8 mouse cellular contexts compared by ENCODE assay signal in the genomic region with DNA sequence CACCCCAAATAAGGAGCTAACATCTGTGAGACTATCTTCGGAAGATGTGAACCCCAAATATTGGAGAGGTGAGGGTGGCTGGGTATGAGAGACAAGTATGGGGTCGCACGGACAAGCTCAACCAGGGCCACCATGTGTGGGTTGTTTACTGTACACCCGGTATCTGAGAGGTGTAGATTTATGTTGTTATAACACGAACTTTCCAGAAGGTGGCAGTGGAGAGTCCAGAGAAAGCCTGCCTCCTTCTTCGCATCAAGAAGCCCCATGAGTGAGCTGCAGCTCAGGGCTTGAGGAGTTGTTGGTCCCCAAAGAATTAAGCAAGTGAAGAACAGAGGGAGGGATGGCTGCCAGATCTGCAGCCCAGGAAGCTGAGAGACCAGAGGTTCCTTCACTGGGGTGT.
DNase-seq lines count a peak whose midpoint lies in the region; ATAC-seq and TF ChIP-seq lines count a peak whose summit lies in the region.

No protein-coding gene starts in this region.

- peak; percentile 10; the same call in 1 of the 2 replicates for TF ChIP-seq CTCF in thymus, adult 2 months (IDR thresholded peaks at IDR 0.05; ENCODE audit: borderline replicate concordance, control insufficient read depth, extremely low read depth, insufficient read depth, low read length, poor library complexity)
- TF ChIP-seq CTCF in midbrain, postnatal 0 days (IDR thresholded peaks at IDR 0.05) = peak; percentile 82

- H3K27ac ChIP-seq in thymus, adult 2 months (ENCODE audit: control insufficient read depth, insufficient read depth, low read length) = no peak overlapping the region
- H3K27ac ChIP-seq in embryonic facial prominence, embryonic 11.5 days (replicated peaks; ENCODE audit: low read depth, low read length) = no peak overlapping the region
- no peak overlapping the region for H3K27ac ChIP-seq in midbrain, postnatal 0 days (ENCODE audit: low read depth, low read length)

- WGBS in thymus, adult 2 months = 23% methylated on average over 6 of the region's 6 CpGs
- WGBS in embryonic facial prominence, embryonic 11.5 days = 24% methylated on average over 6 of the region's 6 CpGs
- WGBS in midbrain, postnatal 0 days = 27% methylated on average over 6 of the region's 6 CpGs

- TF ChIP-seq POLR2A in thymus, adult 2 months (IDR thresholded peaks at IDR 0.05; ENCODE audit: control insufficient read depth, extremely low read depth, insufficient read depth, low read length, poor library complexity) = no peak

- no peak for ATAC-seq in embryonic facial prominence, embryonic 11.5 days (replicated peaks; ENCODE audit: insufficient number of reproducible peaks, low FRiP score, low TSS enrichment, low read depth)
- no peak for ATAC-seq in midbrain, postnatal 0 days (ENCODE audit: low FRiP score)

- DNase-seq in gastrocnemius, adult 18-20 months (ENCODE audit: low spot score) = peak; percentile 28
- no peak for DNase-seq in gastrocnemius, postnatal 14 days
- DNase-seq in thymus, adult 2 months = peak; percentile 14
- no peak for DNase-seq in thymus, adult 18-20 months
- DNase-seq in embryonic facial prominence, embryonic 11.5 days (ENCODE audit: low spot score) = peak; percentile 79
- peak; percentile 36 for DNase-seq in kidney, postnatal 14 days
- peak; percentile 79 for DNase-seq in midbrain, postnatal 0 days (ENCODE audit: low spot score)
- DNase-seq in urinary bladder, adult 18-20 months (ENCODE audit: low spot score in 2 of 2) = no peak

- no peaks in the 10 kb centered on the region for H3K36me3 ChIP-seq in thymus, adult 2 months (ENCODE audit: control insufficient read depth, insufficient read depth, low read length)
- H3K36me3 ChIP-seq in embryonic facial prominence, embryonic 11.5 days (replicated peaks; ENCODE audit: control insufficient read depth, insufficient read depth, low read depth, low read length) = no peaks in the 10 kb centered on the region
- H3K36me3 ChIP-seq in midbrain, postnatal 0 days (ENCODE audit: insufficient read depth, low read length) = no peaks in the 10 kb centered on the region

- H3K4me3 ChIP-seq in thymus, adult 2 months (ENCODE audit: control insufficient read depth, insufficient read depth, low read length) = no peak overlapping the region
- no peak overlapping the region for H3K4me3 ChIP-seq in embryonic facial prominence, embryonic 11.5 days (ENCODE audit: low read depth, low read length)
- H3K4me3 ChIP-seq in midbrain, postnatal 0 days (ENCODE audit: low read depth, low read length) = no peak overlapping the region

- intact Hi-C loops in gastrocnemius, postnatal 14 days (cut with DNase I; ENCODE audit: low total_unique reads) = no loop called here

- H3K4me2 ChIP-seq in embryonic facial prominence, embryonic 11.5 days (ENCODE audit: low read depth, low read length) = no peak overlapping the region
- H3K4me2 ChIP-seq in midbrain, postnatal 0 days (ENCODE audit: low read depth, low read length, poor library complexity, severe bottlenecking) = no peak overlapping the region

- no peak overlapping the region for H3K9ac ChIP-seq in embryonic facial prominence, embryonic 11.5 days (replicated peaks; ENCODE audit: low read length)
- no peak overlapping the region for H3K9ac ChIP-seq in midbrain, postnatal 0 days (replicated peaks; ENCODE audit: low read length, poor library complexity, severe bottlenecking)

- H3K27me3 ChIP-seq in thymus, adult 2 months (ENCODE audit: control insufficient read depth, insufficient read depth, low read length) = no peaks in the 10 kb centered on the region
- H3K27me3 ChIP-seq in embryonic facial prominence, embryonic 11.5 days (ENCODE audit: control insufficient read depth, insufficient read depth, low read length) = no peaks in the 10 kb centered on the region
- H3K27me3 ChIP-seq in midbrain, postnatal 0 days (ENCODE audit: insufficient read depth, low read length) = no peaks in the 10 kb centered on the region

- H3K9me3 ChIP-seq in embryonic facial prominence, embryonic 11.5 days (replicated peaks; ENCODE audit: control insufficient read depth, low read length) = peaks cover 5% of the 10 kb centered on the region
- H3K9me3 ChIP-seq in midbrain, postnatal 0 days (ENCODE audit: low read length) = peaks cover 12% of the 10 kb centered on the region

- no peaks in the 10 kb centered on the region for H3K4me1 ChIP-seq in thymus, adult 2 months (replicated peaks; ENCODE audit: control insufficient read depth, insufficient read depth, low read length)
- no peaks in the 10 kb centered on the region for H3K4me1 ChIP-seq in embryonic facial prominence, embryonic 11.5 days (ENCODE audit: control insufficient read depth, insufficient read depth, low read length)
- no peaks in the 10 kb centered on the region for H3K4me1 ChIP-seq in midbrain, postnatal 0 days (ENCODE audit: insufficient read depth, low read length)

Comparison
In these comparisons a context has a peak if more than half of its experiments do, and no peak if none do; other contexts are left out.
1. DNase-seq: peak in gastrocnemius, adult 18-20 months (single experiment), thymus, adult 2 months (single experiment), embryonic facial prominence, embryonic 11.5 days (single experiment), kidney, postnatal 14 days (single experiment) and midbrain, postnatal 0 days (single experiment); none in gastrocnemius, postnatal 14 days (single experiment), thymus, adult 18-20 months (0 of 2) and urinary bladder, adult 18-20 months (0 of 2).